Mouse (Mus musculus): ENCODE data around the gene Cdc42. TPM values are rescaled to one million over a fixed set of nuclear protein-coding genes. Genes with fewer than 3 reads are reported as not detected.

The Cdc42 gene
- polyA plus RNA-seq, 2 experiments = 91.6 to 259 TPM

DNA sequence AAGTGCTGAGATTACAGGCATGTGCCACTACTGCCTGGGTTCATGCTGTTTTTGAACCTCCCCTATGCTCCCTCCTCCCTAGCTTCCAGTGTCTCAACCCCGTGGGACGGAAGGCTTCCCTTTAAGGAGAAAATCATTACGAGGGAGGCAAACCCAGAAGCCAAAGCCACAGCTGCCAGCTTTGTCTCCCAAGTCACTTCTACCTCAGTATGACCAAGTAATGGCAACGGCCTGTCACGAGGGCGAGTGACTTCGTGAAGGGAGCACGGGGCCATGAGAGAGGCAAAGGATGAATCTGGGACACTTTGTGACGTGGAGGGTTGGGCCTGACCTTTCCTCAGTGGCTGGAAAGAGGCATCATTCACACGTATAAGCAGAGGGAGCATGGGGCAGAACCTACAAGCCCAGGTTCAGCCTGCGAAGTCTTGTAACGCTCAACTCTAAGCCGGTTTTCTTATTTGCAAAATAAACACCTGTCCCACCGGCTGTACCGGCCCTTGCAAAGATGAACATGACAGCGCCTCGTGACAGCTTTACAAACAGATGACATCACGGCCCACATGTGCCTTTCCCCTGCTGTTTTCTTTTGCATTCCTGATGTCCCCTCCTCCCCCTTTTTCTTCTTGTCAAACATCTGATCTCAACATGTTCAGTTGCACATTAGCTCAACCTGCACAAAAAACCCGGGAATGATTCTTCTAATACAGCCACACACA, 50.4 kb downstream of the Cdc42 start:
- no peak for ATAC-seq (ENCODE audit: insufficient read depth)
- Histone ChIP-seq H3K36me3 (replicated peaks; ENCODE audit: control insufficient read depth, insufficient read depth, low read depth) (no peaks in the 10 kb centered on the region), H3K4me1 (replicated peaks; ENCODE audit: control insufficient read depth in 2 of 2, insufficient read depth in 2 of 2, low read length in 1 of 2) (no peaks in the 10 kb centered on the region; a peak in 1 of 4 replicates), H3K27me3 (ENCODE audit: control insufficient read depth, insufficient read depth, low read length) (no peaks in the 10 kb centered on the region), H3K27ac (no peak overlapping the region), H3K9me3 (ENCODE audit: control insufficient read depth, low read length) (no peaks in the 10 kb centered on the region), H3K4me2 (ENCODE audit: low read depth) (no peak overlapping the region), H3K9ac (replicated peaks) (no peak overlapping the region), H3K4me3 (ENCODE audit: insufficient read depth in 1 of 2, low read depth in 2 of 2, low read length in 2 of 2) (no peak overlapping the region)
- TF ChIP-seq CTCF (IDR thresholded peaks at IDR 0.05; ENCODE audit: low read depth) = no peak
- TF ChIP-seq EP300 (IDR thresholded peaks at IDR 0.05; ENCODE audit: low read depth) = no peak
- DNase-seq (ENCODE audit: low read depth in 3 of 3, low spot score in 3 of 3) = peak in 1 of 3 experiments; percentile 4
- WGBS (ENCODE audit: insufficient replicate concordance) = 82% methylated on average over 19 of the region's 19 CpGs

DNA sequence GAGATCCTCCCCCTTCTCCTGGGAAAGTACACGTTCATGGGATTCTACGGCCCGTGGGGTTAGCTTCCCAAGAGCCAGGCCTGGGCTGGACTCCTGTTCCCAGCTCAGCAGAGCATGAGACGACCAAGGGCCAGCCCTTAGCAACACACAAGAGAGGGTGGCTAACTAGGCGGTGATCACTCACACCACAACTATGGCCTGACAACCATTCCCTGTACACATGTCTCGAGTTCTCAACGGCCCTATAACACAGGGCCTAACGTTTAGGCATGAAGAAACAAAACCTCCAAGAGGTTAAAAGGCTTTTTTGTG, 51.0 kb downstream of the Cdc42 start:
- no peak for DNase-seq (ENCODE audit: low read depth in 3 of 3, low spot score in 3 of 3)
- H3K27me3 ChIP-seq (ENCODE audit: control insufficient read depth, insufficient read depth, low read length) = no peaks in the 10 kb centered on the region
- no peak overlapping the region for H3K9ac ChIP-seq (replicated peaks)
- H3K36me3 ChIP-seq (replicated peaks; ENCODE audit: control insufficient read depth, insufficient read depth, low read depth) = no peaks in the 10 kb centered on the region
- no peak for TF ChIP-seq EP300 (IDR thresholded peaks at IDR 0.05; ENCODE audit: low read depth)
- no peak for TF ChIP-seq CTCF (IDR thresholded peaks at IDR 0.05; ENCODE audit: low read depth)
- ATAC-seq (ENCODE audit: insufficient read depth) = no peak
- no peaks in the 10 kb centered on the region for H3K9me3 ChIP-seq (ENCODE audit: control insufficient read depth, low read length)
- H3K4me2 ChIP-seq (ENCODE audit: low read depth) = no peak overlapping the region
- WGBS (ENCODE audit: insufficient replicate concordance) = 82% methylated on average over 8 of the region's 8 CpGs
- no peak overlapping the region for H3K27ac ChIP-seq
- no peak overlapping the region for H3K4me3 ChIP-seq (ENCODE audit: insufficient read depth in 1 of 2, low read depth in 2 of 2, low read length in 2 of 2)
- no peaks in the 10 kb centered on the region; a peak in 1 of 4 replicates for H3K4me1 ChIP-seq (replicated peaks; ENCODE audit: control insufficient read depth in 2 of 2, insufficient read depth in 2 of 2, low read length in 1 of 2)

DNA sequence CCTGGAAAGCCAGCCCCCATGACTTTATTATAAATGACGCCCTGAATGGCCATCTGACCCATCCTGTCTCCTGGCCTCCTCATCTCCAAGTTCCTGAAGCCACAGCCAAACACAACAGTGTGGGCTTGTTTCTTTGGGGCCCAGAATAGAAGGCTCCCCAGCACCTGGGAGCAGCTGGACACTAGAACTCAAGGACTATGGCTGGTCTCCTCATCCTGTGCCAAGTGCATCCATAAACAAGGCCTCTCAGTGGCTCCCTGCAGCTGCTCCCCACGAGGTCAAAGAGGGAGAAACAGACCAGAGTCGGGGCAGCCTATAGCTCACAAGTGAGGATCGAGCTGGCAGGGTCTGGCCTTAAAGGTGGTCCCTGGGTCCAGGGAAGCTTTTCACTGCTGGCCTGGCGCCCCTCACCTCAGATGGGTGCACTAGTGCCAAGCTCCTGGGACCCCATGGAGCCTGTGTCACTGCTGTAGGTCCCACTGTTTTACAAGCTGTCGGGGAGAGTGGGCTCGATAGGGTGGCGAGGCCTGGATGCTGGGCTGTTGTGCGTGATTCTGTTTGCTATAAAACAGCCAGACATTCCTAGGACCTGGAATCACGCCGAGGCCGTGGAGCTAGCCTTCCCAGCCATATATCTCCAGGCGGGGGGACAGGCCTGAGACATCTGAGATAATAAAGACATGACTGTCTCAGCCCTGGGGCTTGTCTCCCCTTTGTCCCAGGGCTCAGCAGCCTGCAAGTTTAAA, 51.5 kb downstream of the Cdc42 start:
- 74% methylated on average over 13 of the region's 13 CpGs for whole genome bisulfite sequencing (ENCODE audit: insufficient replicate concordance)
- DNase-seq (ENCODE audit: low read depth in 3 of 3, low spot score in 3 of 3) (no peak), ATAC-seq (ENCODE audit: insufficient read depth) (no peak)

DNA sequence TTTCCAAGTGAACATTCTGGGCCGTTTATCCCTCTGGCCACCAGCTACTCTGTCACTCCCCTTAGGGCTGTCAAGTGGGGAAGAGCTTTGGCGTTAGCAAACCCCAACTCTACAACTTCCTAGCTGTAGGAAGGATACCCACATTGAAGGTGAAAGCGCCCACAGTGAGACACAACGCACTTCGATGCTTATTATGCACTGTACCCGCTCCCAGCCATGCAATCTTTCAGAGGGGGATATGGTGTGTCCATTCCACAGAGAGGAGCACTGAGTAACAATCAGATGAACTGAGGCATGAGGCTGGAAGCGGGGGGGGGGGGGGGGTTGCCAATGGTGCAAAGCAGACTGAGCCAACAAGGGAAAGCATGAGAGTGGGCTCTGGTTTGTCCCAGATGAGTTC, 52.5 kb downstream of the Cdc42 start:
- Histone ChIP-seq H3K9me3 (ENCODE audit: control insufficient read depth, low read length) (no peaks in the 10 kb centered on the region), H3K36me3 (replicated peaks; ENCODE audit: control insufficient read depth, insufficient read depth, low read depth) (no peaks in the 10 kb centered on the region), H3K27me3 (ENCODE audit: control insufficient read depth, insufficient read depth, low read length) (no peaks in the 10 kb centered on the region), H3K27ac (no peak overlapping the region), H3K4me2 (ENCODE audit: low read depth) (no peak overlapping the region), H3K4me3 (ENCODE audit: insufficient read depth in 1 of 2, low read depth in 2 of 2, low read length in 2 of 2) (no peak overlapping the region), H3K9ac (replicated peaks) (no peak overlapping the region), H3K4me1 (replicated peaks; ENCODE audit: control insufficient read depth in 2 of 2, insufficient read depth in 2 of 2, low read length in 1 of 2) (no peaks in the 10 kb centered on the region; a peak in 1 of 4 replicates)
- 72% methylated on average over 7 of the region's 7 CpGs for WGBS (ENCODE audit: insufficient replicate concordance)
- ATAC-seq (ENCODE audit: insufficient read depth) (no peak), DNase-seq (ENCODE audit: low read depth in 3 of 3, low spot score in 3 of 3) (no peak)
- TF ChIP-seq EP300 (IDR thresholded peaks at IDR 0.05; ENCODE audit: low read depth) = no peak
- TF ChIP-seq CTCF (IDR thresholded peaks at IDR 0.05; ENCODE audit: low read depth) = no peak

More for the DNA sequence above, 51.5 kb downstream of the Cdc42 start:
- Histone ChIP-seq H3K9me3 (ENCODE audit: control insufficient read depth, low read length) (no peaks in the 10 kb centered on the region), H3K9ac (replicated peaks) (no peak overlapping the region), H3K27ac (no peak overlapping the region), H3K36me3 (replicated peaks; ENCODE audit: control insufficient read depth, insufficient read depth, low read depth) (no peaks in the 10 kb centered on the region), H3K4me1 (replicated peaks; ENCODE audit: control insufficient read depth in 2 of 2, insufficient read depth in 2 of 2, low read length in 1 of 2) (no peaks in the 10 kb centered on the region; a peak in 1 of 4 replicates), H3K27me3 (ENCODE audit: control insufficient read depth, insufficient read depth, low read length) (no peaks in the 10 kb centered on the region), H3K4me2 (ENCODE audit: low read depth) (no peak overlapping the region), H3K4me3 (ENCODE audit: insufficient read depth in 1 of 2, low read depth in 2 of 2, low read length in 2 of 2) (no peak overlapping the region)
- TF ChIP-seq CTCF (IDR thresholded peaks at IDR 0.05; ENCODE audit: low read depth) (no peak), EP300 (IDR thresholded peaks at IDR 0.05; ENCODE audit: low read depth) (no peak)

DNA sequence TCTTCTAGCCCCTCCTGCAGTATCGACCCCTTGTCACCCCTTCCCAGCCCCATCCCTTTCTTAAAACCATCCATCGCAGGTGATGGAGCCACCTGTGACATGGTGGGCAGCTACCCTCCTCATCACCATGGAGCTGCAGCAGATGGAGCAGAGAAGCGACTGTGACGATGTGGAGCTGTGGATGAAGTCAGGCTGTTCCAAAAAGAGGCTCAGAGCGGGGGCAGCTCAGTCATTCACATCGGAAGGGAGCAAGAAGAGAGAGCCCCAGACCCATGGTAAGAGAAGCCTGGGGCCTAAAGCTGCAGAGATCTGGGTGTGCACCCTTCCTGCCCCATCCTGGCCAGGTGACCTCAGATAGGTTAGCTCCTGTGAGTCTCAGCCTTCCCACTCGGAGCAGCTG, 53.4 kb downstream of the Cdc42 start:
- no peak for TF ChIP-seq EP300 (IDR thresholded peaks at IDR 0.05; ENCODE audit: low read depth)
- TF ChIP-seq CTCF (IDR thresholded peaks at IDR 0.05; ENCODE audit: low read depth) = no peak
- no peak overlapping the region for H3K27ac ChIP-seq
- H3K27me3 ChIP-seq (ENCODE audit: control insufficient read depth, insufficient read depth, low read length) = no peaks in the 10 kb centered on the region
- DNase-seq (ENCODE audit: low read depth in 3 of 3, low spot score in 3 of 3) (no peak), ATAC-seq (ENCODE audit: insufficient read depth) (no peak)
- H3K4me2 ChIP-seq (ENCODE audit: low read depth) = no peak overlapping the region
- H3K4me3 ChIP-seq (ENCODE audit: insufficient read depth in 1 of 2, low read depth in 2 of 2, low read length in 2 of 2) = no peak overlapping the region
- WGBS (ENCODE audit: insufficient replicate concordance) = 74% methylated on average over 7 of the region's 7 CpGs
- H3K9ac ChIP-seq (replicated peaks) = no peak overlapping the region
- no peaks in the 10 kb centered on the region; a peak in 1 of 4 replicates for H3K4me1 ChIP-seq (replicated peaks; ENCODE audit: control insufficient read depth in 2 of 2, insufficient read depth in 2 of 2, low read length in 1 of 2)
- H3K36me3 ChIP-seq (replicated peaks; ENCODE audit: control insufficient read depth, insufficient read depth, low read depth) = no peaks in the 10 kb centered on the region
- no peaks in the 10 kb centered on the region for H3K9me3 ChIP-seq (ENCODE audit: control insufficient read depth, low read length)

All from liver, embryonic 14.5 days (tissue).